Mouse (Mus musculus): Measurements from ENCODE around the gene Mef2c.
A peak's percentile ranks its signal among the peaks of the same experiment; 100 is the strongest.

Gene Mef2c

DNA sequence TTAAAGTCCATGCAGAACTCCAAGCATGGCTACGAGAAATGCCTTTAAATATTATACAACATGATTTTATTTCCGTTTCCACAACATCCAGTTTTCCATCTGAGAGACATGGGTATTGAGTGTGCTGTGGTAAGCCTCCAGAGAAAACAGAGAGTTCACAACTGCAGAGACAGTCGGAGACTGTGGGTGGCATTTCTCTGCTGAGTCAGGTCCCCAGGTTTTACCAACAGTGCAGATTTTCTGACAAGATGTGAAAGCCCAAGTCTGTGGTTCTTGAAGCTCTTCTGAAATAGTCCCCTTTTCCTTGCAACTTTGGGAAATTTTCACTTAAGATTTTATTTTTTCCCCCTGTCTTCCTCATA, 105.7 kb downstream of the Mef2c start:
- DNase-seq (ENCODE audit: low read depth, low spot score): no peak

DNA sequence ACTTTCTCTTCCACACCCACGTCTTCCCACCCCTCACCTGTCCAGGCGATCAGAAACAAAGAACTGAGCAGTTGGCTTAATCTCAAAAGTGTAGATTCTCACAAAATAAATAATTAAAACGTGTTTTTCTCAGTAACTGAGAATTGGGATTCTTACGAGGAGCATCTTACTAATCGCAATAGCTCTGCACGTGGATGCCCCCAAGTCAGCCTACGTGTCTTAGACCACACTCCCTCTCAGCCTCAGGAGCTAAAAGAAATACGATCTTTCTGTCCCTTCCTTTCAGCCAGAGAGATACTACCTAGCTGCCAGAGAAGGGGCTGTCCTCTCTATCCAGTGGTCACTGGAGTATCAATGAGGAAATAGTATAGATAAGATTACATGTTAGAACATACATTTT, 106.3 kb downstream of the Mef2c start:
- DNase-seq (ENCODE audit: low read depth, low spot score): no peak

GRCm38 (mm10) chr13:83612195-83612594, 108.4 kb downstream of the Mef2c start:
- DNase-seq (ENCODE audit: low read depth, low spot score): no peak

DNA sequence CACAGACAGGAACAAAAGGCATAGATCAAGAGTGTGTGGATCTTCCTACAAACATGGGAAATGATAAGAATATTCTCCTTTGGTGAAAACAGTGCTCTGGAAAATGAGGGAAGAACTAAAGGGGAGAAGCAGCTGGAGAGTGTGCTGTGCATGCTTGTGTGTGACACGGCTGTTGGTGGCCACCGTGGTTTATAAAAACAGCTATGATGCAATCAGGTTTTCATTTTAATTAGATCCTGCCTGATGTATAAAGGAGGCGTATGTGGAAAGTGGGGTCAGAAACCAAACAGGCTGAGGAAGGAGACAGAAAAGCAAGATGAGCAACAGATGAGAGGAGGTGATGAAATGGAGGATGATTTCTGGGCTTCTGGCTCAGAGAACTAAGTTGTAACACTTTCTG, 112.0 kb downstream of the Mef2c start:
- no peak for DNase-seq (ENCODE audit: low read depth, low spot score)

- DNase-seq (ENCODE audit: low read depth, low spot score): no peak
These were observed 120.8 kb downstream of the Mef2c start for GRCm38 (mm10) chr13:83624651-83625050.

- no peak for DNase-seq (ENCODE audit: low read depth, low spot score)
These were observed 123.6 kb downstream of the Mef2c start for GRCm38 (mm10) chr13:83627429-83627828.

GRCm38 (mm10) chr13:83628139-83628538, 124.3 kb downstream of the Mef2c start:
- DNase-seq (ENCODE audit: low read depth, low spot score): no peak

- no peak for DNase-seq (ENCODE audit: low read depth, low spot score)
These were observed 129.3 kb downstream of the Mef2c start for GRCm38 (mm10) chr13:83633155-83633554.

GRCm38 (mm10) chr13:83635218-83635617, 131.4 kb downstream of the Mef2c start:
- no peak for DNase-seq (ENCODE audit: low read depth, low spot score)

GRCm38 (mm10) chr13:83637666-83638065, 133.8 kb downstream of the Mef2c start:
- no peak for DNase-seq (ENCODE audit: low read depth, low spot score)

- no peak for DNase-seq (ENCODE audit: low read depth, low spot score)
These were observed 134.9 kb downstream of the Mef2c start for GRCm38 (mm10) chr13:83638735-83639134.

- DNase-seq (ENCODE audit: low read depth, low spot score): no peak
These were observed 145.2 kb downstream of the Mef2c start for GRCm38 (mm10) chr13:83649051-83649450.

DNA sequence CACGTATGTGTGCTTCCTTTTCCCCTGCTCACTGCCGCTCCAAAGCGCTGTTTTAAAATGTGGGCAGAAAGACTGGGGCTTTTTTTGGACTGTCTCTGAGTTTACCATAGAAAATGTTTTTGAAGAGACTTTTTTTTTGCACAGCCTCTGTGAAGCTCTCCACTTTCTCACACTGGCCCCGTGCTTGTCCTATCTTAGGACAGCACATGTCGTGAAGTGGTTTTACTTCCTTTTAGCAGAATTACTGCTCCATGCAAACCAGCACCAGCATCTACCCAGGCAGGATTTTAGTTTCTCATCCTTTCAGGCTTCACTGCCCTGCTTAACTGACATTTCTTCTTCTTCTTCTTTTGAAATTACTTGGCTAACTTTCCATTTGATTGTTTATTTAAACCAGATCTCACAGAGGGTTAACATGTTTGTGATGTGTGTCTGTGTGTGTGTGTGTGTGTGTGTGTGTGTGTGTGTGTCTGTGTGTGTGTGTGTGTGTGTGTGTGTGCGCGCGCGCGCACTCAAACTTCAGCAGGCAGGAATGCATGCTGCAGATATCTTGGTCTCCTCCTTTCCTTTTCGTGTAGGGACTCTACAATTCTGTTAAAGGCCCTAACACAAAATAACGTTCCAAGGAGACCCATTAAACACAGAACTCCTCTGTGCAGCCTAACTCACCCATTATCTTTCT, 146.1 kb downstream of the Mef2c start:
- DNase-seq (ENCODE audit: low read depth, low spot score): no peak

- DNase-seq (ENCODE audit: low read depth, low spot score): no peak
These were observed 147.0 kb downstream of the Mef2c start for GRCm38 (mm10) chr13:83650807-83651206.

DNA sequence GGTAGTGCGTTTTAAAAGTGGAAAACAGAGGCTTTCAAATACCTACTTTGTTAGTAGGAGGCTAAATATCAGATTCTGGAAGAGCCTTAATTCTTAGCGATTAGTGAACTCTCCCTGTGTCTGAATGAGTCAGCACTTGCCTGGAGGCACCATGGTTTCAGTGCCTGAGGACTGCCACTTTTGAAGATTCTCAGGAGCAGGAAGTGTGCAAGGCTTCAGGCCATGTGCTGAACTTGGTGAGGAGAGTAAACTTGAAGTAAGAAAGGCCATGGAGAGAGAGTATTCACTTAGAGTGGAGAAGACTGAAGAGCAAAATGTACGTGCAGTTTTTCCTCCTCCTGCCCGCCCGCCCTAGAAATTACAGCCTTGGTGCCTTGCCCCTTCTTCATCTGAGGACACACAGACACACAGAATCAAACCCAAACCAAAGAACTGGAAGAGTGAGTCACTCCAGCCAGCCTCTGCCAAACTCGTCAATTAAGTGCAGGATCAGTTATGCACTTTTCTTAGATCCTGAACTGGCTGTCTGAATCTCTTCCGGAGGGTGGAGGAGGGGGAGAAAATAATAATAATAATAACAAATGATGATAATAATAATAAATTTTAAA, 148.2 kb downstream of the Mef2c start:
- no peak for DNase-seq (ENCODE audit: low read depth, low spot score)

- DNase-seq (ENCODE audit: low read depth, low spot score): no peak
These were observed 148.7 kb downstream of the Mef2c start for GRCm38 (mm10) chr13:83652560-83652959.

DNA sequence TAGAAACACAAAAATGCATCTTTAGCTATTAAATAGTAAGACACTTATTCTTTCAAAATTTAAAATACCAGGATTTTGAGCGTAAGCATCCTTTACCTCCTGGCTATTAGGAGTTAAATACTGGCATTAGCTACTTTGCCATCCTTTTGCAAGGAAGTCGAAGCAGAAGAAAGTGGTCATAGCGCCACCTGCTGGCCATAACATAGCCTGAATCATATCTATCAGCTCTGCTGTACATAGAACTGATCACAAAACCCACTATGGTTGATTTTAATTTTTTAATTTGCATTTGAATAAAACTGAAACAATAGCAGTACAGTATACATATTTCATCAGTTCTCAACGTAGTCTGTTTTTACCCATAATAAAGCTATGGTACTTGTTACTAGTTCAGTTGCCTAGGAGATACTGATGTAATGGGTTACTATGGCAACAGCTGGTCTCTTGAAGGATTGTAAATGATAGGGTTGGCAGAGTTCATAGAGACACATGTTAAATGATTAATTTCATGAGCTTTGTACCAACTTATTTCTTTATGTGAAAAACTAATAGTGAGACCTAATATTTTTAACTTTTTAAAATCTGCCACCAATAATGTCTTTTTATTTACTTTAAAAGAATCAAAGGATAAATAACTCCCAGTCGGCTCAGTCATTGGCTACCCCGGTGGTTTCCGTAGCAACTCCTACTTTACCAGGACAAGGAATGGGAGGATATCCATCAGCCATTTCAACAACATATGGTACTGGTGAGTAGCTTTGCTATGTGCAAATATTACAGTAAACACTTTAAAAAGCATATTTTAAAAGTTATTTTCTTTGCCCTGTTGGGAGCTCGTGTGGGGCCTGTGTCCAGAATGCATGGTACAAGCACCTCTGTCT, 151.3 kb downstream of the Mef2c start:
- DNase-seq (ENCODE audit: low read depth, low spot score): peak; percentile 65

DNA sequence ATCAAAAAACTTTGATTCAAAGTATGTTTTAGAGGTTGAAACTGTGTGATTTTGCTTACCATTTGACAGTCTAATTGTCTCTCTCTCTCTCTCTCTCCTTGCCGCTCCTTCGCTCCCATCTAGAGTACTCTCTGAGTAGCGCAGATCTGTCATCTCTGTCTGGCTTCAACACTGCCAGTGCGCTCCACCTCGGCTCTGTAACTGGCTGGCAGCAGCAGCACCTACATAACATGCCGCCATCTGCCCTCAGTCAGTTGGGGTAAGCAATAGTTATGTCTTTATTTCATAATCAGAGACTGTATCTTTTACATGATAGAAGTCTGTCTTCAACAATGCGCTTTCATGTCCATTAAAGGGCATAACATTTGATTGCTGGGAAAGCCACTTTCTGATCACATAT, 152.3 kb downstream of the Mef2c start:
- DNase-seq (ENCODE audit: low read depth, low spot score): no peak

- no peak for DNase-seq (ENCODE audit: low read depth, low spot score)
These were observed 152.9 kb downstream of the Mef2c start for GRCm38 (mm10) chr13:83656773-83657172.

DNA sequence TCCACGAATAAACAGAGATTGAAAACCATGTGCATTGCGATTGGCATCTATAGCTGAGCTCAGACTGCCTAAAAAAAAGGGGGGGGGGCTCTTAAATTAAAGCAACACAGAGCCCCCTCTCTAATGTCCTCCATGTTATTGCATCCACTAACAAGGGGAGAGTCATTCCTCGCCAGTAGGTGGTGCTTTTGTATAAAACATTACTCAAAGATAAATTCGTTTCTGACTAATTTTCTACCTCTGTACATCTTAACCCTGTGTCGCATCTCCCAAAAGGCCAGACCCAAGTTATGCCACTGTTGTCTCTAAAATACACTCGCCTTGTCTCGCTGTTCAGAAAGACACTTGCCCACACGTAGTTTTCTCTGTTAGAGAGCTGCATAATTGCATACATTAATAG, 156.9 kb downstream of the Mef2c start:
- DNase-seq (ENCODE audit: low read depth, low spot score): no peak

GRCm38 (mm10) chr13:83661166-83661565, 157.3 kb downstream of the Mef2c start:
- DNase-seq (ENCODE audit: low read depth, low spot score): no peak

DNA sequence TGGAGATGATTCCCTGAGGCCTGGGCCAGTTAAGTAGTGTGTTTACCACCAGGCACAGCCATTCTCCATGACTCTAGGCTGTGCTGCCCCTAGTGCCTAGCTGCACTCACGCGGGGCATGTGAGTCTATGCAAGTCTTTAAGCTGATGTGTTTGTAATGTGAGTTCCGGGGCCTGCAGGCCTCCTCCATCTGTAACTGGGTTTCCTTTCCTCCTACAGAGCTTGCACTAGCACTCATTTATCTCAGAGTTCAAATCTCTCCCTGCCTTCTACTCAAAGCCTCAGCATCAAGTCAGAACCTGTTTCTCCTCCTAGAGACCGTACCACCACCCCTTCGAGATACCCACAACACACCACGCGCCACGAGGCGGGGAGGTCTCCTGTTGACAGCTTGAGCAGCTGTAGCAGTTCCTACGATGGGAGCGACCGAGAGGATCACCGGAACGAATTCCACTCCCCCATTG, 158.3 kb downstream of the Mef2c start:
- DNase-seq (ENCODE audit: low read depth, low spot score): no peak

DNA sequence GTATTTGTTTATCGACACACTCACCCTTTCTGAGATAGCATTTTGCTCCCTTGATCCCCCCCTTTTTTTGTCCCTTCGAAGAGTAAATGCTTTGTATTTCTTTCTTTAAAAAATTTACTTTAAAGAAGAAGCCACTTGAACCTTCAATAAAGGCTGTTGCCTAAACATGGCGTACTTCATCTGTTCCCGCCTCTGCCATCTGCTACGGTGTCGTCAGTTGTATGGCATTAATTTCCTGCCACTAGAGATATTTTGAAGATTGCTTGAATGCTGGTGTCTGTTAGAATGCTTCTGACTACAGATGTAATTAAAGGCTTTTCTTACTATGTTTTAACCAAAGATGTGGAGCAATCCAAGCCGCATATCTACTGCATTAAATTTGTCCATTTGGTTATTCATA, 162.3 kb downstream of the Mef2c start:
- no peak for DNase-seq (ENCODE audit: low read depth, low spot score)

All from retina, postnatal 7 days (tissue).